Mouse (Mus musculus) left cerebral cortex, postnatal 25 days (tissue): ENCODE data around the gene Disp3. TPM values are rescaled to one million over a fixed set of nuclear protein-coding genes. Genes with fewer than 3 reads are reported as not detected.

ENCODE experiments used
- DNase-seq, 2 experiments: peaks; one replicate each; pipeline ENCODE4 v3.0.0; 2022; ENCODE audit warnings: low spot score in 2 of 2, mixed read lengths in 1 of 2
- intact Hi-C: fragments of 180-260 bp; cut with DNase I; formaldehyde crosslinking; loops from one replicate; pipeline ENCODE4 v1.15.1; 2025
- total RNA-seq, 2 experiments: library from RNA; stranded (reverse); gene quantifications; 2 replicates each; pipeline ENCODE4 v1.2.3; 2021

Disp3 gene
- total RNA-seq: 10 to 100 TPM; 25.8 to 29.1 TPM

DNA sequence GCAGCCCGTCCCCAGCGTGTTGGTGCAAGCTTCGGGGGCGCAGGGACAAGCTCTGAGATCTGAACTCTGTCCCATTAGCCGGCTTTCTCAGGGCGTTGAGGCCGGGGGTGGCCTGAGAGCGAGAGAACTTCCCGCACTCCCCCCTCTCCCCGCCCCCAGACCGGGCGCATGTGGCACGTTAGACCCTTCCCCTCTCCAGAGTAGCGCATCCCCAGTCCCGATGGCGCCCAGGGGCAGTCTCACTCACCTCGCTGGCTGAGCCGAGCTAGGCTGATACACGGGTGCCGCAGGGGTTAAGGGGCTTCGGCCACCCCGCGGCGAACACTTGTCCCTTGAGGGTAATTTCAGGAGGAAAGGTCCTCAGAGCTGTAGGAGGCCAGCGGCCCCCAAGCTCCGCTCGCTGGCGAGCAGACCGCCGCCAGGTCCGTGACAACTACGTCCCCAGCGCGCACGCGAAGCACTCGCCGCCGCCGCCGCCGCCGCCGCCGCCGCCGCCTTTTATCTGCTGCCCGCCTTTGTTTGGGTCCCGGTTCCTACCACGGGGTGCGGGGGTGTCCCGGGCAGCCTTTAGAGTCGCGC, at the start of gene Disp3:
Disp3 (minus strand) TSS at position 490 of the 579 bp plus-strand sequence.
- peak in 1 of 2 experiments; percentile 22 for DNase-seq
- intact Hi-C loops: loop anchor here (1.0 to 5.0 kb wide), 6 partner anchors 19 to 150 kb away; no protein-coding TSS in a partner anchor

DNA sequence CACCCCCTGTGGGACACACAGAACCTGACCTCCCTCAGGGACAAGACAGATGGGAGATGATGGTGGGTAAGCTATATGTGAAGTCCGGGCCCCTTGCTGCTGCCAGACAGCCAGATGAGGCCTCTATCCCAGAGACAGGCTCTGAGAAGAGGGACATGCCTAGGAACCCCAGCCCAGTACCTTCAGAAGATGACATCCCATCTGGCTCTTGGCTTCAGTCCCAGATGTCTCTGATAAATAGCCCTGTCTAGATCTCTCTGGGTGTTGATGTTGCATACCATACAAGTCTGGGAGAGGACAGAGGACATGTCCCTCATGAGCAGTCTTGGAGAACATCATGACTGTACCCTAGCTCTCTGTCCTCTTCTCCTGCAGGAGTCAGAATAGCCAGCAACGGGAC, 42.5 kb upstream of the Disp3 start:
- intact Hi-C loops: no loop called here
- DNase-seq: no peak

DNA sequence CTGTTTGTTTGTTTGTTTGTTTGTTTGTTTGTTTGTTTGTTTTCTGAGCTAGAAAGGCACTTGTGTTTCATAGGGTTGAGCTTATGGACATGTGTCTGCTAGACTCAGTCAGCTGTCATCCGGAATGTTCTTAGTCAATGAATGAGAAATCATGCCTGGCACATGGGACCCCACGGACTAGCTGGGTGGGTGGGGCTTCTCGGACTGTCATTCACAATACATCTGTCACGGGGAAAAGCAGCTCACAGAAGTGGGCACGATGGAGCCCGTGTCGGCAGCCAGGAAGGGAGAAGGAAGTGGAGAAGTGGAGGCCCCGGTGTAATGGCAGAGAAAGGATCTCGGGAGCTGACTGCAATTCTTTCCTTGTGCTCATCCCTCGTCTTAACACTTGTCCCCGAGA, 41.7 kb upstream of the Disp3 start:
- intact Hi-C loops: loop anchor here (5.0 kb wide), 1 partner anchor 42 kb away; the partner anchor contains the start of gene Disp3
- DNase-seq: no peak

DNA sequence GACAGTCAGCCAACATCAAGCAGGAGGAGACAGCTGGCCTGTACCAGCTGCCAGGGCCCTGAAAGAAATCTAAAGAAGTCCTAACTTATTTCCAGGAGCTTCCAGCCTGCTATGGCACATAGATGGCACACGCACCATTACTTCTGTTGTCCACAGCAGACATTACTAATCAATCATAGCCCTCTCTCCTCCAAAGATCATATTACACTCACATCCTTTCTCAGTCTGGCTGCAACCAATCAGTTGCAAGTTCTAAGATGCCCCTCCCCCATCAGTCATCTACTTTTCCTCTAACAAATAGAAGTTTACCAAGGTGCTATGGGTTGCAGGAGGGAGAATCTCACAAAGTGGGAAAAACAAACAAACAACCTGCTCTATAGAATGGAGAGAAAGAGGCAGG, 40.5 kb upstream of the Disp3 start:
- no peak for DNase-seq
- intact Hi-C loops: loop anchor here (5.0 kb wide), 1 partner anchor 41 kb away; the partner anchor contains the start of gene Disp3

DNA sequence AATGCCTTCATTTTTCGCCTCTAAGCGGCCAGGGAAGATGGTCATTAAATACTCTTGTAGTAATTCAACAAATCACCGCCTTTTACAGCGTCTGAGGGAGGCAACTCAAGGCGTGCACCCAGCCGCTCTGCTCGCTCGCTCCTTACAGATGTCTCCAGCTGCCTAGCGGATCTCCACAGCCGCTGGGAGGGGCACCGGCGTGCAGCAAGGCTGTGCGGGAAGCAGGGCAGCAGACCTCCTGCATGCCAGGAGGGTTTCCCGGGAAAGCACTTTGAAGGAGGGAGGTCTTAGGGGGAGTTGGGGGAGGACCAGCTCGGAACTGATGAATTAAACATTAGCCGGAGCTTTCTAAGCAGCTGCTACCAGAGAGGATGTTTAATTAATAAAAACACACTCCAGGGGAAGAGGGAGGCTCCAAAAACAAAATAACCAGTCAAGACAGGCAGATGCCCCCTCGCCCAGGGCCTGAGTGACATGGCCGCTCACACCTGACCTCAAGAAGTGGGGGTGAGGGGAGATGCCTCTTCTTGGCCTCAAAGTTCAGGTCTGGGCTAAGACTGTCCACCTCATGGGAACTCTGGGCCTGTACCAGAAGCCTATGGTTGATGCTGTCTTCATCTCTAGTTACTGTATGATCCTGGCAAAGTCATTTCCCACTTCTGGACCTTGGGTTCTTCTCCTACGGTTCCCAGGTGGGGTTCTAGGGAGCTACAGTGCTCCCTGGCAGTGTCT, 39.7 kb upstream of the Disp3 start:
- peak in 1 of 2 experiments; percentile 34 for DNase-seq
- intact Hi-C loops: loop anchor here (5.0 kb wide), 1 partner anchor 40 kb away; the partner anchor contains the start of gene Disp3

DNA sequence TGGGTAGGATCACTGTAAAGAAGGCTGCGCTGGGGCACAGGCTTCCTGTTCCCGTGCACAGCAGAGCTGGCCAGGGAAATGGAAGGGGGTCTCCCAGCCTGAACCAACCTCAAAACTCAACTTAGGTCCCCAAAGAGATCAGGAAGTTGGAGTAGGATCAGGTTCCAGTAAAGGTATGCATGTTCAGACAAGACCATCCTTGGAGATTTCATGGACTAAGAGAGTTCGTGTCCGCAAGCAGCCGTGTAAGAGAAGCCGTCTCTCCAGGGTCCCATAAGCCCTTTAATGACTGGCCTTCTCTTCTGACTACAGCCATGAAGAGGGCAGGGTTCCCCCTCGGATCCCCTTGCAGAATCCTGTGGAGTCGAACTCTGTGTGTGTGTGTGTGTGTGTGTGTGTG, 39.0 kb upstream of the Disp3 start:
- DNase-seq: no peak
- intact Hi-C loops: loop anchor here (5.0 kb wide), 1 partner anchor 39 kb away; the partner anchor contains the start of gene Disp3

DNA sequence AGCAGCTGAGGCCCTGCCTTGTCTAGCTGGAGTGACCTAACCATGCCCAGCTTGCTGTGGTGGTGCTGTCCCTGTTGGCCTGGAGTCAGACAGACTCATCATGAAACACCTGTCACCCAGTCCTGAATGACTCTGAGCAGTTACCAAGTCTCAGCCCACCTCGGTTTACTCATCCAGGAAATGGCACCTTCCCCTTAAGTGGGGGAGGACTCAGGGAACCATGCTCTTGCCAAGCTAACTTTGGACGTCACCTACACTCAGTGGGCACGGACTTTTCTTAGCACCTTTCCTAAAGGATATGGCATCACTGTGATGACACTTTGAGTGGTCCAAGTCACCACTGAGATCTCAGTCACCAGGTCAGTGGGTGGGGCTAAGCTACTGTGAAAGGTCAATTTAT, 38.2 kb upstream of the Disp3 start:
- intact Hi-C loops: loop anchor here (5.0 kb wide), 1 partner anchor 39 kb away; the partner anchor contains the start of gene Disp3
- DNase-seq: peak in 1 of 2 experiments; percentile 70

DNA sequence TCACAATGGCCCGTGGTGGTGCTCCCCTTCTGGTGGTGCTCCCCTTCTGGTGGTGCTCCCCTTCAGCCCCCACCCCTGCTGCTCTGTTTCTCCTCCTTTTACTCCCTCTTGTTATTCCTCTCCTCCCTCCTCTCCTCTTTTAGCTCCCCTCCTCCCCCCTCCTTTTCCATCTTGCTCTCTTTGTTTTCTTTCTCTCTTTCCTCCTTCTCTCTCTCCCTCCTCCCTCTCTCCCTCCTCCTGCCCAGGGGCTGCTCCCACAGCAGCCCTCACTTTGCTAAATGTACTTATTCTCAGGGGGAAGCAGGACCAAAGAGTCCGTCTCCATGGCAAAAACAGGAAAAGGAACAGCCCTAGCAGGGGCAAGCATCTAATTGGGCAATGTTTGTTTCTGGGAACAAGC, 37.3 kb upstream of the Disp3 start:
- intact Hi-C loops: loop anchor here (5.0 kb wide), 1 partner anchor 38 kb away; the partner anchor contains the start of gene Disp3
- no peak for DNase-seq

DNA sequence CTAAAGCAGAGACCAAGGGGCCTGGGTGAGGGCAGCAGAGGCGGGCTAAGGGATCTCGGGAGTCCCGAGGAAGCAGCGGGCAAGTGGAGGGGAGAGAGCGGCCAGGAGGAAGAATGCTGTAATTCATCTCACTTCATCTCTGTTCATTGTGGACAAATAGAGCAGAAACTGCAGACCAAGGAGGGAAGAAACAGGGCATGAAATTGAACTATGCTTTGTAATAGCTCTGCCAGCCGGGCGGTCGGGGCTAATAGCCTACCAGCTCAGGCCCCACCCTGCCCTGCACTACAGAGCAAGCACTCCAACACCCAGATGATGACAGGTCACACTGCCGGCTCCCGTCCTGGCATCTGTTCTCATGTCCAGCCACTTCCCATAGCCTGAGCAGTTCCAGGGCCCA, 34.4 kb upstream of the Disp3 start:
- DNase-seq: peak in 1 of 2 experiments; percentile 55
- intact Hi-C loops: no loop called here

DNA sequence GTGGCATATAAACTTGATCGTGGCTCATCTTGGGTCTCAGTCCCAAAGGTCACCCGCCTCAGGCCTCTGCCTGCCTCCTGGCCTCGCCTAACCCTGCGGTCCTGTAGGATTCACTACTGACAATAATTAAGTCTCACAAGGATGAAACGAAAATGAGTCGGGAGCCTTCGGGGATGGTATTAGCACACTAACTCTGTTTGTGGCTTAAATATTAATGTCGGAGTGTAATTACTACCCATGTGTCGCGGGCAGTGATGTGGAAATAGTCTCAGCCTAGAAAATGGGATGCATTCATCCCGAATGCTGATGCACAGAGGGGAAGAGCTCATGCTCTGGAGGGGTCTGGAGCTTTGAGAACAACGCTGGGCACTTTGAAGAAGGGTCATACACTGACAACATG, 31.6 kb upstream of the Disp3 start:
- intact Hi-C loops: no loop called here
- no peak for DNase-seq

DNA sequence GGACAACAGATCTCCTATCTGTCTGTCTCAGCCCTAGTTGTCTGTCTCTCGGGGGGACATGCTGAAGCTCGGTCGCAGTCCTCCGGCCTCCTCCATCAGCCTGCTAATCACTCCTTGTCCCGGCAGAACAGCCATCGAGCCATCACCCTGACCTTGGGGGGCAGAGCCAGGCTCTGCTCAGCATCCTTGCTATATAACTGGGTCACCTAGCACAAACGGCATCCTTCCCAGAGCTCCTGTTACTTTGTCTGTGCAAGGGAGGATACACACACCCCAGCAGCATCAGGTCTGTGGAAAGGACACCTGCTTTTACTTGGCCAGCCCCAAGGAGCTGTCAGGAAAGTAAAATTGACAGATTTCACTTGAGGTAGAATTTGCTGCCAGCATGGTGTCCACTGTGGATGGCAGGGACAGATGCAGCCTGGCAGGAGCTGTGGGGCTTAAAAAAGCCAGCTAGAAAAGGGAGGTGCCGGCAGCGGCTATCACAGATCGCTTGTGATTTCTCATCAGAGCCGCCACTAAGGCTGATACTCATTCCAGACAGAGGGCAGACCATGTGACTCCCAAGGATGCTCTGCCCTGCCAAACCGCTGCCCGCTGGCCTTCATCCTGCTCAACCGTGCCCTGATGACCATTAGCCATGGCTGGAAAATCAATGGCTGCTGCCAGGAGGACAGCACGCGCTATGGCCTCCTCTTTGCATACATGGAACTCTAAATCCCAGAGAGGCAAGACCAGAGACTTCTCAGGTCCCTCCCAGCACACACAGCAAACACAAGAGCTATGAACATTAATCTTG, 27.8 kb upstream of the Disp3 start:
- DNase-seq: no peak
- intact Hi-C loops: no loop called here

DNA sequence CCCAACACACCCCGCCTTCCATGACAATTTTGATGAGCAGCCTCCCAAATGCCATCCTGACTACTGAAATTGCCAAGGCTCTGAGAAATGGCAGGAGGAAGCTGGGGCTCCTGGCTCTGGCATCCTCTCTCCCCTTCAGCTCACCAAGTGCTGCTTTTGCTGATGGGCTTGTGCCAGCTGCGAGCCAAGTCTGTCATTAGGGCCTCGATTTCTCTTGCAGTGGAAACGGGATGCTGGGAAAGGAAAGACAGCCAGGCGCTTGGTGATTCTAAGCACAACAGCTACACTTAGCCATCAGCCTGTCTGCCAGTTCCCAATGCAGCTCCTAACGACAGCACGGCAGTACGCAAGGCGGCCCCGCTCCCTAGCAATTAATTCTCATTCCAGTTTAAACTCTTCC, 26.6 kb upstream of the Disp3 start:
- DNase-seq: peak; percentile 50 to 65
- intact Hi-C loops: no loop called here

DNA sequence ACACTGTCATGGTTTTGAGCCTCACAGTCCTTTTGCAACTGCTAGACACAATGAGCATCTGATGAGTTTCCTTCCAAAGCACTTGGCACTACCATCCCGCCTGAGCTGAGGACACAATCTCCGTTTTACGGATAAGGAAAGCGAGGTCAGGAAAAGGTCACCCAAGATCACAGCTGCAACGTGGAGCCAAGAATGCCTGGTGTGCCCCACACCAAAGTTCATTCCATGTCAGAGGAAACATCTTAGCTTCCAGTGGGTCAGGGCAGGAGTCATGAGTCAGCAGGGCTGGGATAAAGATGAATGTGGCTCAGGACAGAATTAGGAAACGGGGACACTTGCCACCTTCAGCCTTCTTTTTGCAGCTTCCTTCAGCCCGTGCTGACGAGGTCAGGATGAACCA, 25.8 kb upstream of the Disp3 start:
- intact Hi-C loops: no loop called here
- no peak for DNase-seq

DNA sequence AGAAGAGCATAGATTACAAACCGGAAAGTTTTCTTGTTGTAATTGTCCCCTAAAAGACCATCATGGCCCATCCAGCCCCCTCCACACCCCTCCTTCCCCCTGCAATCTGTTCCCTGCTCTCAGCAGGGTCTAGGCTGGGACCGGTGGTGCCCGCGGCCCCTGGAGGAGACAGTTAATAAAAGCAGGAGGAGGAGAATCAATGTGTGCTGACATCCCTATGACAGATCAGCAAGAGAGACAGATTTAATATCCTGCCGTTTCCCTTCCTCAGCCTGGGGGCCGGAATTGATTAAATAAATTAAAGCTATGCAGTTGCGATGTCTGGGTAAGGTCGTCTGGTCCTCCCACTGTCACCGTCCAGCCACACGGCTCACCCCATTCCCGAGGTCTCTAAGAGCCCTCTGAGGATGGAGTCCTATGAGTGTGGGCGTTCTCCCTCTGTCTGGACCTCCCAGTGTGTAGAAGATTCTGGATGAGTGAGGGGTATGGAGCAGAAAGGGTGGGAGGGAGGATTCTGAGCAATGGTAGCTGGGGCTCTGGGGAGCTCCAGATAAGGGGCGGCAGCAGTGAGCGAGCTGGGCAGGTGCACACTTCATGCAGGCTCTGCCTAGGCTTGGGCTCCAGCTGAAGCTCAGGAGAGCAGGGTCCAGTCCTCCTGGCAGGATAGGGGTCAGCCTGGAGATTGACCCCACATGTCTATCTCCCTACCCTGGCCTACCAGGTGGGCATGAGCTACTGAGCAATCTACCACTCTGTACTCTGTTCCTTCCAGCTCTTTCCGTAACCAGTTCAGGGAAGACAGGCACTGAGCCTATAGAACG, 24.7 kb upstream of the Disp3 start:
- no peak for DNase-seq
- intact Hi-C loops: no loop called here

DNA sequence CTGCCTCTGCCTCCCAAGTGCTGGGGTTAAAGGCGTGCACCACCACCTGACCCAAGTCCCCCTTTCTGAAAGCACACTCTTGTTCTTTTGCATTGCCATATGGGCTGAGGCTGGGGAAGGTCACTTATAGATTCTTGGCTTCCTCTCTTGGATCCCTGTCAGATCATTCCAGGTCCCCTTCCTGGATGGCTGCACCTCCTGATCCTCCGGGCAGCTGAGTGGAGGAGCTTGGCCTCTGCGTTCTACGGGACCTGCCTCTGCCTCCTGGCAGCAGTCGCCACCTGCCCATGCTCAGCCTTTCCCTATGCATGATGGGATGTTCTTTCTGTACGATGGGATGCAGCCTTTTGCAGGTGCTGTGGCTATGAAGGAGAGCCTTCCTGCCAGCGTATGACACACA, 23.1 kb upstream of the Disp3 start:
- intact Hi-C loops: no loop called here

DNA sequence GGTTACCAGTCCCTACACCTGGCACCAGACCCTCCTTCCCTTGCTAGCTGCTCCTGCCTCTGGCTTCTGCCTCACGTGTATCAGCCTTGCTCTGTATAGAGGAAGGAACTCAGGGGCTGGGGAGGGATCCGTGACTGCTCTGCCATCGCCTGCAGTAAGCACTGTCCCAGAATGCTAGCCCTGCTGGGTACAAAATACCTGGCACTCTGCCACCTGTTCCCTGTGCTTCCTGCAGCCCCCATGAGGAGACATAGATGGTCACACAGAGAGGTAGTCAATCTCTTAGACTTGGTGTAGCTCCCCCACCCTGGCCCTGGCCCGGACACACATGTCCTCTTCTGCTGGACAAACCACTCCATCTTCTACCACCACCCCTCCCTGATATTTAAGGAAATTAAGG, 22.4 kb upstream of the Disp3 start:
- no peak for DNase-seq
- intact Hi-C loops: no loop called here

More for the DNA sequence above, 23.1 kb upstream of the Disp3 start:
- no peak for DNase-seq

DNA sequence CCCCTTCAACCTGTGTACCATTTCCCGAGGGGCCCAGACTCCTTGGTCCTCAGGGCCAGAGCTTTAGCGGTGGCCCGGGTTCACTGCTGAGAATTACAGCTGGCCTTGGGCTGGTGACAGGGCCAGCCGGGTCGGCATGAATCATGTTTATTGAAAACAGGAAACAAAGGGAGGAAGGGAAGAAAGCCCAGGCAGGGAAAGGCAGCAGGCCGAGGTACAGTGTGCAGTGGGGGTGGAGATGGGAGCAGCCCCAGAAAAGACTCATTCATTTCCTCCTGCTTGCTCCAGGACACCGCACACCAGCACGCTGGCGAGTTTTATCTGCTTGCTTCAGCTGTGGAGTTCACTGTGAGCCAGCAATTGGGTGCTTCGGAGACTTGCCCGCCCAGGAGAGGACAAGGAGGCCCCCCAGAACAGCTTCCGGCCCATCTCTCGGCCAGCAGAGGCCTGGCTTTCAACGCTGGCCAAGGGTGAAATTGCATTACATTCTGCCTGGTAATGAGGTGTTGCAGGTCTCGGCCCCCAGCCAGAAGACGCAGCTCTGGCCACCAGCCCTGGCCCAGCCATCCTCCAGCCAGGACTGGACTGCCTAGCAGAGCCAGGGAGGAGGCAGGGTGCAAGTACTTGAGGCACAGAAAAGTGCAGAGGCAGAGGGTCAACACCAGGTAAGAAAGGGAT, 18.8 kb upstream of the Disp3 start:
- DNase-seq: peak in 1 of 2 experiments; percentile 50
- intact Hi-C loops: loop anchor here (1.0 kb wide), 1 partner anchor 18 kb away; no protein-coding TSS in a partner anchor

DNA sequence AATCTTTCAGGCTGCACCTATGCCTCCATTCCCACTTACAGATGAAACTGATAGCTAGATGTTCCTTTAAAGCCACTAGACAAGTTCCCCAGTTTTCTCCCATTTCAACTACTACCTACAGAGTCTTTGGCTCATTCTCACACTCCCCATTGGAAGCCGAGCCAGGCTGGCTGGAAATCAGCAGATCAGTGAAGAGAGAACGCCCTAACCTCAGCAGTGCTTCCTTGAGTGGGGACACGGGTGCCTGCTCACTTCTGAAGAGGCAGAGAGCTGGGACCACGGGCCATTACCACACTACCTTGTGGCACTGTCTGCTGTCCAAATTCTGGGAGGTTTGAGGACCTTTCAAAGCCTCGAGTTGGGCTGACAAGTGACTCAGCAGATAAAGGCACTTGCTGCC, 11.0 kb upstream of the Disp3 start:
- intact Hi-C loops: no loop called here
- DNase-seq: peak in 1 of 2 experiments; percentile 60

DNA sequence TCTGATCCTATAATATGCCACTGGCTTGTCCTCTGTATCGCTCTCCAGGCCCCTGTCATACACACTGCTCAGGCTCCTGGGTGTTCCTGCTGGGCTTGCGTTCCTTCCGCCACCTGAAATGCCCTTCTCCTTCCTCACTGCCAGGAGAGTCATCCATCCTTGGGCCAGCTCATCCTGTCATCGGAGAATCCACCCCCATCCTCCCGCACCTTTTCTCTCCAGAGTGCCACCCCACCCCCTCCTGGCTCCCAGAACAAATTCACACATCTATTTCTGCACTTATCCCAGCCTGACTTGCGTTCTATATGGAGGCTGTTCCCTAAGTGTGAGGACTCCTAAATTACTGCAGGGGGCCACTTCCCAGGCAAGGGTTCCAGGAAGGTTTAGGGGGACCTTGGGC, 9.9 kb upstream of the Disp3 start:
- DNase-seq: peak; percentile 38 to 89
- intact Hi-C loops: loop anchor here (2.0 kb wide), 1 partner anchor 63 kb away; no protein-coding TSS in a partner anchor
